Mouse (Mus musculus) gastrocnemius, adult 18-20 months (tissue): Measurements from ENCODE around the gene Med19. TPM values are rescaled to one million over a fixed set of nuclear protein-coding genes. Genes with fewer than 3 reads are reported as not detected.

Source experiments
- DNase-seq: peaks from one replicate; pipeline ENCODE4 v3.0.0; 2021; ENCODE audit warnings: low spot score
- long read RNA-seq, 2 experiments: library from polyadenylated mRNA; stranded (forward); transcript quantifications; one replicate each; pipeline ENCODE4 v2.0.0; 2021
- total RNA-seq, 2 experiments: library from RNA; stranded (reverse); gene quantifications; 2 replicates each; pipeline ENCODE4 v1.2.3; 2021

The Med19 gene
- total RNA-seq = 1 to 10 TPM; 7.7 to 8.5 TPM
- long read RNA-seq, experiment 1, transcript Med19-201 (5 exons, 2,059 nt) = major isoform, 6 of 11 reads
- long read RNA-seq, experiment 1, partial matches to known transcripts = 2 of 11 reads
- long read RNA-seq, experiment 1, other reads (novel, unspliced or antisense) = 3 of 11 reads
- long read RNA-seq, experiment 2, transcript Med19-201 (5 exons, 2,059 nt) = major isoform, 5 of 6 reads
- long read RNA-seq, experiment 2, partial matches to known transcripts = 0 of 6 reads
- long read RNA-seq, experiment 2, other reads (novel, unspliced or antisense) = 1 of 6 reads

GRCm38 (mm10) chr2:84677968-84678880 is at the start of gene Med19, which contains the start of gene Gm28635:
Gene Med19 (plus strand): TSS chr2:84678402.
Gene Gm28635 (minus strand): TSS chr2:84678041.
- DNase-seq = peak; percentile 97

DNA sequence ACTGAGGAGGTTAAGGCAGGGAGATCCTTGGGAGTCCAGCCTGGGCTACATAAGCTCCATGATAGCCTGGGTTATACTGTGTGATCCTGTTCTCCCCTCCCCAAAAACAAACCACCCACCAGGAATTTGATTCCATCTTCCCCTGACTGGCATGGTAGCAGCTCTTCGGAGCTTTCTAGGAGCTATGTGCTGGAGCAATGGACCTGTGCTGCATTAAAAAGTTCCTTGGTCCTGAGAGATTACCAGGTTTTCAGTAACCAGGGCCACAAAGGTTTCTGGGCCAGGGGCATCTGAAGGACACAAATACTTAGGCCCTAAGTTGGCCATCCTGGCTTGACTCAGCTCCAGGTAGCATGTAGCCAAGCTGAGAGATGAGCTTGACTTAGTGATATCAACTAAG is 46.2 kb upstream of the Med19 start:
- no peak for DNase-seq

DNA sequence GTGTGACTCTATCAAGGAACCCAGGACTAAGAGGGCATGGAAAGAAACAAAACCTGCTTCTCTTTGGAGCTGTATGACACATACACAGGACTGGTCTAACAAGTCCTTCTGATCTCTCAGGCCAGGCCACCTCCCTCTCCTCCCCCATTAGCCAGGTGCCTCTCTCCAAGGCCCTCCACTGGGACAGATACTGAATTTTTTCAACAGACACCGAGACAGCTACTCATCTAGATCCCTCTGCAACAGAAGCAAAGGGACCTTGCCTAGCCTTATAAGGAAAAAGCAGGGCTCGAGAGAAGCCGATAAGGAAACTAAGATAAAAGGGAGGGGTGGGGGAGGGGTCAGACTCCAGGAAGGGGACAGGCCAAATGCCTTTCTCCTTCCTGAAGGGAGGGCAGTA is 45.2 kb upstream of the Med19 start:
- no peak for DNase-seq

- DNase-seq = no peak
These were observed 44.2 kb upstream of the Med19 start for GRCm38 (mm10) chr2:84634006-84634405.

DNA sequence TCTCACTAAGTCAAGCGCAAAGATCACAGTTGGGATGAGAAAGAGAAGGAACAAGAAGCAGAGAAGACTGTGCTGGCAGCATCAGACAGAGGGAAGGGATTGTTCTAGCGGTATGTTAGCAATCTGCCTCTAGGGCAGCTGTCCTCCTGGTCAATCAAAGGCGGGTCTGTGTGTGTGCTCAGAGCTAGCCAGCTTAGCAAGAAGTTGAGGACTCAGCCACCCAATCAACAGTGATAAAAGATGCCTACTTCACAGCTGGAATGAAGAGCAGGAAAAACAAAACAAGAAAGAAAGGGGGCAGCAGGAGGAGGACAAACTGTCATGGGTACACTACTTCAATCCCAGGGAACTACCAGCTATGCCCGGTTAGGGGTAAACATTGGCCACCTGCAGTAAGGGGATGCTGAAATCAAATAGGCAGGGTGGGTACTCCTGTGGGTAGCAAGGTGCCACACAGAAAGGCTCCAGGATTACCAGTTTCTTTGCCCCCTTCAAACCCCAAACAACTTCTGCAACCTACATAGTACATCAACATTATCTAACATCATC is 43.2 kb upstream of the Med19 start:
- DNase-seq = no peak

DNA sequence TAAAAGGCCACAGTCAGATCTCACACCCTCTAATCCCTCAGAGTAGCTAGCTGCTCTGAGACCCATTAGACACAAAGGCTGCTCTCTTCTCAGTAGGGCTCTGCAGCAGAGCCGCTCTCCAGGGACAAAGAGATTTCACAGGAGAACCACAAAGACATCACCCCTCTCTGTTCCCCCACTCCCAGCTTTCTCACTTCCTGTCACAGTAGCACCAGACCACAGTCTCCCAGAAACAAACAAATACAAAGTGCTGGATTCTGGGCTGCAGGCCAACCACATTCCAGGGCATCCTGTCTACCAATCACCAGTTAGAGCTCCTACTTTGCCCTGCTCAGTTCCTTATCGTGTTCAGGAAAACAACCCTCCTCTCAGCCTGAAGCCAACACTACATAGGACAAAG is 42.6 kb upstream of the Med19 start:
- DNase-seq = peak; percentile 84

DNA sequence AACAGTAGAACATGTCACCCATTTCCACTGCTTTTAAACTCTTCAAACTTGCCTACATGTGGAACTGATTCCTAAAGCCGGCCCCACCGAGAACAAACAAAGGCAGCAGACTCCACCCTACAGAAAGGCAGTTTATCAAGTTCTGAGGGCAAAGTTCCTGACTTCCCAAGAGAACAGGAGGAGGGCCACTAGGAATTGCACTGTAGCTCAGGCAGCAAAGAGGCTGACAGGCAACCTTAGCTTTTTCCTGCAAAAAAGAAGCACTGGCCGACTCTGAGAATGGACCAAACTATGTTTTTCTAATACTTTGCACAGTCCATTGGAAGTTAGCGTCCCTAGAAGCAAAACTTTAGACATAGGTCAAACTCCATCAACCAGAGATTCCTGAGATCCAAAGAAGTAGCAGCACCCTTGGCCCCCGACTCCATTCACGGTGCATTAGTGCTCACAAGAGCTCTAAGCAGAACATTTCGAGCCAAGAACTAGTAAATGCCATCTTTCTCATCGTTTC is 41.9 kb upstream of the Med19 start:
- DNase-seq = peak; percentile 30

GRCm38 (mm10) chr2:84637452-84638165 is 40.6 kb upstream of the Med19 start:
- DNase-seq = no peak

GRCm38 (mm10) chr2:84638428-84639220 is 39.6 kb upstream of the Med19 start:
- no peak for DNase-seq

DNA sequence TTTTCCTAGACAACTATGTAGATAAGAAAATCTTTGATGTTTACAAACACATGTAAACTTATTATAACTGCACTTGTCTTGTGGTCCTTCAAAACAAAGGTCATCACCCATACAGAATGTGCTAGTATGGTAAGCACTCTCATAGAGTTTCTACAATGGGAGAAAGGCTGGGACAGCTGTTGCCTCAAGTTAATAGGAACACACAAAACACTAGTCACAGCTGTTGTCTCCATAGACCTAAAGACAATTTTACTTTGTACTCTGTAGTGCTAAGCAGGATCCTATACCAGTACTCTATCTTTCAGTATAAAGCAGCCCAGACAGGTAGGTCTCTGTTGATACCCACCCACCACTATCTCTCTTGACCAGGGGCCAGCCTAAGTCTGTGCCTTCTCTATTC is 37.4 kb upstream of the Med19 start:
- no peak for DNase-seq

DNA sequence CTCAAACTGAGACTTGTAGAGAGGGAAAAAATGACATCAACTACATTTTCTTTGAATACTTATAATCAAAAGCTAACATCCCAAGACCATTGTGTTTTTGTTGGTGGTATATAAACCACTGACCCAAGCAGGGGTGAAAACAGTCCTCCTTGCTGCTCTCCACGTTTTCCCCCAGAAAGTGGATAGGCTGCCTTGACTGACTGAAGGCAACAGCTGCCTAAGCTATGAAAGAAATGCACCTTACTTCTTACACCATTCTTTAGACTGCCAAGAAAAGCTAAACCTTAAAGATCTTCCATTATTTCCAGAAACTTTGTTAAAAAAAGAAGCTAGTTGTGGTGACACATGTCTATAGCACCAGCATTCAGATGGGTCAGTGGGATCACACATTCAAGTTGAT is 32.1 kb upstream of the Med19 start:
- no peak for DNase-seq

DNA sequence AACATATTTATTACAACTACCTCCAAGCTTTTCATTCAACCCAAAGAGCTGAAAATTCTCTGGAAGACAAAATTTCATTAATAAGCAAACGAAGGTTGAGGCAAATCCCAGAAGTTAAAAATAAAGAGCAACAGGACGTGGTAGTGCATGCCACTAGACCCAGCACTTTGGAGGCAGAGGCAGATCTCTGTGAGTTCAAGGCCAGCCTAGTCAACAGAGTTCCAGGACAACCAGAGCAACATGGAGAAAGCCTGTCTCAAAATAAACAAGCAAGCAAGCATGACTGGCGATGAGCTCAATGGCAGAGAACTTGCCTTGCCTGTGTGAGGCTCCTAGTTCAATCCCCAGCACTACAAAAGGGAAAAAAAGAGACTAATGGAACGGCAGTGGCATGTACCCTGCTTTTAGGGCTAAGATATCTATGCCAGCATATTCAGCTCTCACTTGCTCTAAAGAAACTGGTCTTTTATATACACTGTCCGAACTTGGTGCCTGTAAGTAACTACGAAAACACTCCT is 31.1 kb upstream of the Med19 start:
- DNase-seq = no peak

- no peak for DNase-seq
These were observed 29.8 kb upstream of the Med19 start for GRCm38 (mm10) chr2:84648369-84648768.

- DNase-seq = no peak
These were observed 28.5 kb upstream of the Med19 start for GRCm38 (mm10) chr2:84649674-84650073.

DNA sequence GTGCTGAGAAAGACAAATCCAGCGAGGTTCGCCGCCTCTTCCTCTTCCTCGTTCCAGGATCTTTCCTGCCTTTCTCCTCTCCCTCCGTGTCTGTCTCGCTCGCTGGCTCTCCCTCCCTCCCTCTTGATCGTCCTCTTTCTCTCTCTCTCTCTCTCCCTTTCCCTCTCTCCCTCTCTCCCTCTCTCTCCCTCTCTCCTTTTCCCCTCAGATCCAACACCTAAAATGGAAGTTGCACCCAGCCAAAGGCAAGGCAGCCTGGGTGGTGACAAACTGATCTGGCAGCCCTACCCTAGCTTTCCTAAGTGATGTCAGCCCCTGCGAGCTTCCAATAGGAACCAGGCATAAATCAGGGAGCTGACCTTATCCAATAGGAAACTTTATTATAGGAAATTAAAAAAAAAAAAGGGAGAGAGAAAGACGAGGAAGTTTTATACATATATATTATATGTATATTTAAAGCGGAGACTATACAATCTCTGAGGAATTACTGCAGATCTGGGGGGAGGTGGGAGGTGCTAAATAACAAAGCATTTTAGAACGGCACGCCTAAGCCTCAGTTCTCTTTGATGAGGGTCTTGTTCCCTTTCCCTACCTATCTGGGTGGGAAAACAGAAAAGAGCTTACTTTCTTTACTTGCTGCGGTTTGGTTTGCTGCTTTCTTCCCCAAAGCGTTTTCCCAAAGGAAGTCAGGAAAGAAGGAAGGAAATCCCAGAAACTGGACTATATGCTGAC is 27.6 kb upstream of the Med19 start, which contains the start of gene Ctnnd1:
Ctnnd1 (minus strand) TSS at position 302 of the 732 bp plus-strand sequence.
- DNase-seq = peak; percentile 91

DNA sequence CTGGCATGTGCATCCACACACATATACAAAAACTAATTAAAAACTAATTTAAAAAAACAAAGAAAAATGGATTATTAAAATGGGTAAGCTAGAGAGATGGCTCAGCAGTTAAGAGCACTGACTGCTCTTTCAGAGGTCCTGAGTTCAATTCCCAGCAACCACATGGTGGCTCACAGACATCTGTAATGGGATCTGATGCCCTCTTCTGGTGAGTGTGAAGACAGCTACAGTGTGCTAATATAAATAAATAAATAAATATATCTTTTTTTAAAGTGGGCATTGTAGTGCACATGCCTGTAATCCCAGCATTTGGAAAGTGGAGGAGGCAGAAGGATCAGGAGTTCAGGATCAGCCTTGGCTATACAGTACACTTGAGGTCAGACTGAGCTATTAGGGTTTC is 24.8 kb upstream of the Med19 start:
- no peak for DNase-seq

DNA sequence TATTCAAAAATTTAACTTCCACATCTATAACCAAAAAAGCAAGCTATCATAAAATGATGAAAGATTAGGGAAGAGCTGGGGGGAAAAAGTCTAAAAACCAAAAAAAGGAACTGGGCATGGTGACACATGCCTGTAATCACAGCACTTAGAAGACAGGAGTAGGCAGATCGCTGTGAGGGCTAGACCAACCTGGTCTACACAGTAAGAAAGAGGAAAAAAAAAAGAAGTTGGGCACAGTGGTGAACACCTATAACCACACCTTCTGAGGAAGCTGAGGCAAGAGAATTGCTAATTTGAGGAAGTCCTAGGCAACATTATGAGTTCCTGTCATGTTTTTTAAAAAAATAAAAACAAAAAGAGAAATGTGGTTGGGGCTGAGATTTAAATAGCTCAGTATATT is 22.3 kb upstream of the Med19 start:
- DNase-seq = no peak

DNA sequence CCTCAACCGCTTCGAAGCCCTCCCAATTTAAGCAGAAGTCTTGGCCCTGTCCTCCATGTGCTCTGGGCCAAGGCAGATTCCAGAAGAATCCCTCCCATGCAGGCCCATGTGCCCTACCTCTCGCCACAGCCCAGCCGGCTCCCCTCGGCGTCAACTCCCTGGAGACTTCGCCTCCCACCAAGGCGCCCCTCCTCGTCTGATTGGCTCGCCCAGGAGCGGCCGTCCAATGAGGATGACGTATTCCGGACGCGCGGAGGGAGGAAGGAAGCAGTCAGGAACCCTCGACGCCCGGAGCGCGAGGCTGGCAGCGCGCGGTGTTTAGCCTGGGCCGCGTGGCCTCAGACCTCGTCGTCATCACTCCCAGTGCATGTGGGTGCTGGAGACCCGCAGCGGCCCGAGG is 19.4 kb upstream of the Med19 start, which contains the start of gene Btbd18:
Btbd18 (plus strand) TSS at position 274 of the 400 bp plus-strand sequence.
- DNase-seq = no peak

- peak; percentile 53 for DNase-seq
These were observed 17.9 kb upstream of the Med19 start for GRCm38 (mm10) chr2:84660253-84660652.
